30 mouse cellular contexts compared by ENCODE assay signal in the genomic region with DNA sequence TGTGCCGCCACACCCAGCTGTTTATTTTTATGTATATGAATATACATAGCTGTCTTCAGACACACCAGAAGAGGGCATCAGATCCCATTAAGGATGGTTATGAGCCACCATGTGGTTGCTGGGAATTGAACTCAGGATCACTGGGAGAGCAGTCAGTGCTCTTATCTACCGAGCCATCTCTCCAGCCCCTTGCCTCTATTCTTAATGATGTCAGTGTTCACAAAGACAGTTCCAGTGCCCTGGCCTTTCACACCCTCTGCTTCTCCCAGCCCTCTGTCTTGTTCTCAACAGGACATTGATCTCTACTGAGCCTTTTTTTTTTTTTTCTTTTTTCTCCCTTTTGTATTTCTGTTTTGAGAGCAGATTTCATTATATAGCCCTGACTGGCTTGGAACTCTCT. TPM values are rescaled to one million over a fixed set of nuclear protein-coding genes. Genes with fewer than 3 reads are reported as not detected.
A peak's percentile ranks its signal among the peaks of the same experiment; 100 is the strongest.
DNase-seq lines count a peak whose midpoint lies in the region; ATAC-seq and TF ChIP-seq lines count a peak whose summit lies in the region.
"Had no signal": no experiment of that assay in that cellular context is flagged by ENCODE, and none has a peak within 500 bp of the region (broad histone marks: within the 10 kb centered on the region; RNA-seq: fewer than 3 reads in every experiment).

No protein-coding gene starts in this region.

- TF ChIP-seq POLR2A in embryonic fibroblast, embryonic 13.5 days (IDR thresholded peaks at IDR 0.05; ENCODE audit: low read depth, low read length), result no peak

- no peak overlapping the region for H3K9ac ChIP-seq in lung, embryonic 15.5 days
- no peak overlapping the region for H3K9ac ChIP-seq in ES-E14 (ENCODE audit: insufficient read depth, low read depth, low read length, poor library complexity, severe bottlenecking)
- H3K9ac ChIP-seq in stomach, postnatal 0 days (ENCODE audit: low read length), result no peak overlapping the region
- H3K9ac ChIP-seq in hindbrain, embryonic 12.5 days, result no peak overlapping the region
- H3K9ac ChIP-seq: embryonic facial prominence, embryonic 12.5 days; embryonic facial prominence, embryonic 15.5 days; forebrain, embryonic 12.5 days; forebrain, embryonic 15.5 days; heart, embryonic 12.5 days; heart, embryonic 15.5 days; hindbrain, embryonic 14.5 days had no signal

- no peak for DNase-seq in lung, adult 18-20 months
- DNase-seq in ES-E14 (ENCODE audit: low read depth, low spot score), result no peak
- DNase-seq in stomach, postnatal 0 days (ENCODE audit: low spot score), result no peak
- DNase-seq: adrenal gland, adult 8-10 months; adrenal gland, postnatal 25 days; B cell, adult 2 months; cerebellum, adult 18-20 months; cerebellum, adult 9-10 months; cerebellum, postnatal 14 days; gastrocnemius, postnatal 10 days; gastrocnemius, postnatal 36 days; heart, adult 11 months; heart, postnatal 10 days; heart, postnatal 36 days; kidney, adult 18-20 months had no signal

- H3K27ac ChIP-seq in lung, embryonic 15.5 days, result peak overlapping the region; percentile 24; the same call in 1 of the 2 replicates
- no peak overlapping the region for H3K27ac ChIP-seq in ES-E14 (ENCODE audit: insufficient read depth, low read depth, low read length, poor library complexity, severe bottlenecking)
- H3K27ac ChIP-seq in embryonic fibroblast, embryonic 13.5 days (ENCODE audit: insufficient read depth, low read length), result peak overlapping the region; percentile 66
- H3K27ac ChIP-seq in stomach, postnatal 0 days (replicated peaks), result no peak overlapping the region
- H3K27ac ChIP-seq in hindbrain, embryonic 12.5 days, result no peak overlapping the region
- H3K27ac ChIP-seq: embryonic facial prominence, embryonic 12.5 days; embryonic facial prominence, embryonic 15.5 days; forebrain, embryonic 12.5 days; forebrain, embryonic 15.5 days; heart, embryonic 15.5 days; hindbrain, embryonic 10.5 days; hindbrain, embryonic 14.5 days; hindbrain, postnatal 0 days had no signal

- TF ChIP-seq EP300 in stomach, postnatal 0 days (optimal IDR thresholded peaks at IDR 0.05), result no peak

- WGBS in lung, embryonic 15.5 days, result 85% methylated on average over 2 of the region's 2 CpGs
- WGBS in stomach, postnatal 0 days, result 85% methylated on average over 2 of the region's 2 CpGs
- 68% methylated on average over 2 of the region's 2 CpGs for WGBS in hindbrain, embryonic 12.5 days

- no peaks in the 10 kb centered on the region for H3K4me1 ChIP-seq in lung, embryonic 15.5 days
- H3K4me1 ChIP-seq in ES-E14 (ENCODE audit: control insufficient read depth in 2 of 2, insufficient read depth in 2 of 2, low read length in 2 of 2, poor library complexity in 1 of 2), result peaks cover 4 to 16% of the 10 kb centered on the region in 2 experiments; a peak in 3 of 4 replicates
- H3K4me1 ChIP-seq in embryonic fibroblast, embryonic 13.5 days (ENCODE audit: control insufficient read depth, insufficient read depth, low read length), result no peaks in the 10 kb centered on the region
- H3K4me1 ChIP-seq in stomach, postnatal 0 days (replicated peaks; ENCODE audit: control insufficient read depth, insufficient read depth), result no peaks in the 10 kb centered on the region
- 0 out of 2 replicates have a peak, but pooled peaks cover 3% of the 10 kb centered on the region for H3K4me1 ChIP-seq in hindbrain, embryonic 12.5 days
- H3K4me1 ChIP-seq: embryonic facial prominence, embryonic 12.5 days; embryonic facial prominence, embryonic 15.5 days; forebrain, embryonic 12.5 days; forebrain, embryonic 15.5 days; heart, embryonic 15.5 days had no signal

- no peaks in the 10 kb centered on the region for H3K27me3 ChIP-seq in lung, embryonic 15.5 days
- no peaks in the 10 kb centered on the region for H3K27me3 ChIP-seq in stomach, postnatal 0 days (ENCODE audit: control insufficient read depth, insufficient read depth, low read length)
- no peaks in the 10 kb centered on the region for H3K27me3 ChIP-seq in hindbrain, embryonic 12.5 days
- H3K27me3 ChIP-seq: CH12.LX; embryonic facial prominence, embryonic 12.5 days; embryonic facial prominence, embryonic 15.5 days; forebrain, embryonic 12.5 days; forebrain, embryonic 15.5 days; heart, embryonic 12.5 days; heart, embryonic 15.5 days had no signal

- H3K4me3 ChIP-seq in lung, embryonic 15.5 days, result no peak overlapping the region
- no peak overlapping the region for H3K4me3 ChIP-seq in ES-E14 (ENCODE audit: insufficient read depth in 1 of 2, low read depth in 1 of 2, low read length in 2 of 2, poor library complexity in 1 of 2, severe bottlenecking in 1 of 2)
- no peak overlapping the region for H3K4me3 ChIP-seq in embryonic fibroblast, embryonic 13.5 days (ENCODE audit: insufficient read depth, low read length)
- H3K4me3 ChIP-seq in stomach, postnatal 0 days (ENCODE audit: low read depth, low read length), result no peak overlapping the region
- H3K4me3 ChIP-seq in hindbrain, embryonic 12.5 days, result no peak overlapping the region
- H3K4me3 ChIP-seq: embryonic facial prominence, embryonic 12.5 days; embryonic facial prominence, embryonic 15.5 days; erythroblast, embryonic 14.5 days; forebrain, embryonic 12.5 days; forebrain, embryonic 15.5 days; heart, embryonic 12.5 days; heart, embryonic 15.5 days; hindbrain, embryonic 10.5 days had no signal

- in situ Hi-C loops in ES-E14 (cut with MboI; ENCODE audit: low sequenced_read_pairs in 2 of 2, unreplicated experiment in 2 of 2), result no loop called here

- H3K9me3 ChIP-seq in lung, embryonic 15.5 days, result no peaks in the 10 kb centered on the region
- no peaks in the 10 kb centered on the region for H3K9me3 ChIP-seq in ES-E14 (ENCODE audit: control insufficient read depth, insufficient read depth, low read depth, low read length)
- no peaks in the 10 kb centered on the region for H3K9me3 ChIP-seq in stomach, postnatal 0 days (ENCODE audit: control insufficient read depth, low read length)
- H3K9me3 ChIP-seq in hindbrain, embryonic 12.5 days (replicated peaks), result no peaks in the 10 kb centered on the region
- H3K9me3 ChIP-seq: embryonic facial prominence, embryonic 12.5 days; embryonic facial prominence, embryonic 15.5 days; forebrain, embryonic 12.5 days; forebrain, embryonic 15.5 days; heart, embryonic 12.5 days; heart, embryonic 15.5 days; hindbrain, embryonic 10.5 days had no signal

- H3K36me3 ChIP-seq in lung, embryonic 15.5 days, result peaks cover 68% of the 10 kb centered on the region
- no peaks in the 10 kb centered on the region for H3K36me3 ChIP-seq in ES-E14 (ENCODE audit: control insufficient read depth, insufficient read depth, low read length, poor library complexity, severe bottlenecking)
- H3K36me3 ChIP-seq in stomach, postnatal 0 days (ENCODE audit: control insufficient read depth, insufficient read depth, low read length), result peaks cover 35% of the 10 kb centered on the region
- peaks cover 91% of the 10 kb centered on the region for H3K36me3 ChIP-seq in hindbrain, embryonic 12.5 days

- no peak overlapping the region for H3K4me2 ChIP-seq in lung, embryonic 15.5 days
- H3K4me2 ChIP-seq in stomach, postnatal 0 days (replicated peaks; ENCODE audit: low read depth), result no peak overlapping the region
- no peak overlapping the region for H3K4me2 ChIP-seq in hindbrain, embryonic 12.5 days (replicated peaks)
- H3K4me2 ChIP-seq: embryonic facial prominence, embryonic 12.5 days; embryonic facial prominence, embryonic 15.5 days; forebrain, embryonic 12.5 days; forebrain, embryonic 15.5 days; heart, embryonic 12.5 days; heart, embryonic 15.5 days; hindbrain, embryonic 14.5 days had no signal

- no peak for ATAC-seq in lung, embryonic 15.5 days (ENCODE audit: borderline replicate concordance, extremely low read depth, low FRiP score, low TSS enrichment)
- ATAC-seq in stomach, postnatal 0 days (ENCODE audit: low FRiP score, low TSS enrichment), result no peak
- no peak for ATAC-seq in granulocyte monocyte progenitor cell, adult 5-6 weeks (replicated peaks; ENCODE audit: poor library complexity, severe bottlenecking)
- no peak for ATAC-seq in hindbrain, embryonic 12.5 days (ENCODE audit: low FRiP score)
- ATAC-seq: forebrain, embryonic 15.5 days; hindbrain, postnatal 0 days had no signal

- TF ChIP-seq CTCF in embryonic fibroblast, embryonic 13.5 days (IDR thresholded peaks at IDR 0.05; ENCODE audit: borderline replicate concordance, insufficient read depth, low read length), result no peak
- TF ChIP-seq CTCF in stomach, postnatal 0 days (IDR thresholded peaks at IDR 0.05; ENCODE audit: low read depth), result peak; percentile 8; the same call in 1 of the 2 replicates

TF ChIP-seq in ES-E14, 5 proteins besides CTCF, POLR2A, EP300 and RAD21 (continues in another document):
- TF ChIP-seq CHD2 (IDR thresholded peaks at IDR 0.05; ENCODE audit: low read depth, low read length), result no peak

RNA-seq across cellular contexts. Expression of gene Lrp1, which starts 35.4 kb away (rescaled TPM):
- polyA plus RNA-seq in lung, embryonic 15.5 days (2015; fragmentation: Nextera tagmentation; extraction: Ambion mirVana), result 72.6 and 73.6 TPM in 2 replicates
- 69.6 and 91.4 TPM in 2 replicates for total RNA-seq in ES-E14 (2012; rRNA removed)
- 387 and 453 TPM in 2 replicates for polyA plus RNA-seq in embryonic fibroblast, embryonic 13.5 days (2011; ENCODE audit: insufficient read length, low read depth, missing spikeins)
- polyA plus RNA-seq in stomach, postnatal 0 days (2015; fragmentation: Nextera tagmentation; extraction: Ambion mirVana), result 32.7 and 37.4 TPM in 2 replicates
- 13.9 and 15.0 TPM in 2 replicates for total RNA-seq in granulocyte monocyte progenitor cell, adult 5-6 weeks (2014; fragmentation: Nextera tagmentation)
- 5.7 and 18.1 TPM in 2 replicates for total RNA-seq in granulocyte monocyte progenitor cell, adult 5-6 weeks (2017)
- 111 and 115 TPM in 2 replicates for polyA plus RNA-seq in hindbrain, embryonic 12.5 days (2016; fragmentation: Nextera tagmentation; extraction: Ambion mirVana)

RNA-seq across cellular contexts. Expression of gene Nxph4, which starts 51.2 kb away (rescaled TPM):
- 1.3 and 1.9 TPM in 2 replicates for polyA plus RNA-seq in lung, embryonic 15.5 days (2015; fragmentation: Nextera tagmentation; extraction: Ambion mirVana)
- 0.76 and 1.6 TPM in 2 replicates for total RNA-seq in ES-E14 (2012; rRNA removed)
- 1.1 and 1.8 TPM in 2 replicates for polyA plus RNA-seq in embryonic fibroblast, embryonic 13.5 days (2011; ENCODE audit: insufficient read length, low read depth, missing spikeins)
- 2.7 and 4.0 TPM in 2 replicates for polyA plus RNA-seq in stomach, postnatal 0 days (2015; fragmentation: Nextera tagmentation; extraction: Ambion mirVana)
- total RNA-seq in granulocyte monocyte progenitor cell, adult 5-6 weeks (2014; fragmentation: Nextera tagmentation), result not detected in 2 replicates
- not detected in 2 replicates for total RNA-seq in granulocyte monocyte progenitor cell, adult 5-6 weeks (2017)
- polyA plus RNA-seq in hindbrain, embryonic 12.5 days (2016; fragmentation: Nextera tagmentation; extraction: Ambion mirVana), result 101 and 109 TPM in 2 replicates
- polyA plus RNA-seq: erythroblast, embryonic 14.5 days had no signal

RNA-seq across cellular contexts. Expression of gene Stat6, which starts 57.2 kb away (rescaled TPM):
- 33.1 and 37.6 TPM in 2 replicates for polyA plus RNA-seq in lung, embryonic 15.5 days (2015; fragmentation: Nextera tagmentation; extraction: Ambion mirVana)
- 18.6 and 26.0 TPM in 2 replicates for total RNA-seq in ES-E14 (2012; rRNA removed)
- 55.1 and 55.8 TPM in 2 replicates for polyA plus RNA-seq in embryonic fibroblast, embryonic 13.5 days (2011; ENCODE audit: insufficient read length, low read depth, missing spikeins)
- 31.4 and 34.6 TPM in 2 replicates for polyA plus RNA-seq in stomach, postnatal 0 days (2015; fragmentation: Nextera tagmentation; extraction: Ambion mirVana)
- total RNA-seq in granulocyte monocyte progenitor cell, adult 5-6 weeks (2014; fragmentation: Nextera tagmentation), result 71.6 and 82.1 TPM in 2 replicates
- 46.0 and 67.5 TPM in 2 replicates for total RNA-seq in granulocyte monocyte progenitor cell, adult 5-6 weeks (2017)
- 8.8 and 11.3 TPM in 2 replicates for polyA plus RNA-seq in hindbrain, embryonic 12.5 days (2016; fragmentation: Nextera tagmentation; extraction: Ambion mirVana)

Comparison
In these comparisons a context has a peak if more than half of its experiments do, and no peak if none do; other contexts are left out.
1. H3K27ac ChIP-seq: peak in lung, embryonic 15.5 days (single experiment) and embryonic fibroblast, embryonic 13.5 days (single experiment); none in ES-E14 (single experiment), stomach, postnatal 0 days (single experiment) and hindbrain, embryonic 12.5 days (single experiment).
2. RNA of gene Nxph4, which starts 51.2 kb away (polyA plus RNA-seq): 101 to 109 TPM in hindbrain, embryonic 12.5 days; 2.7 to 4.0 TPM in stomach, postnatal 0 days, 1.3 to 1.9 TPM in lung, embryonic 15.5 days and 1.1 to 1.8 TPM in embryonic fibroblast, embryonic 13.5 days; every median in the first group is over 10 times any median in the second.